Mouse (Mus musculus) neural tube, embryonic 14.5 days (tissue): ENCODE measurements around the gene Bcas2. TPM values are rescaled to one million over a fixed set of nuclear protein-coding genes. Genes with fewer than 3 reads are reported as not detected.
A peak's percentile ranks its signal among the peaks of the same experiment; 100 is the strongest.

Experiments used
- ATAC-seq: fragments of 200-750 bp; cut with Nextera tagmentation; 2 replicates; pipeline ENCODE4 v1.8.0; 2017; ENCODE audit warnings: low read depth, mild to moderate bottlenecking, moderate TSS enrichment, moderate library complexity
- H3K27ac ChIP-seq: fragments of 300-500 bp; sonication (generic); 2 replicates; pipeline ENCODE4 v1.5.1; 2014; ENCODE audit warnings: low read depth, mild to moderate bottlenecking, control low read depth, low read length, moderate library complexity, mixed read lengths
- H3K27me3 ChIP-seq: fragments of 300-500 bp; sonication (generic); 2 replicates; pipeline ENCODE4 v1.6.1; 2014; ENCODE audit warnings: low read length; ENCODE audit not compliant: control insufficient read depth, insufficient read depth
- H3K36me3 ChIP-seq: fragments of 300-500 bp; sonication (generic); 2 replicates; pipeline ENCODE4 v1.6.1; 2014; ENCODE audit warnings: low read length, mixed read lengths; ENCODE audit not compliant: control insufficient read depth, insufficient read depth
- H3K4me1 ChIP-seq: fragments of 300-500 bp; sonication (generic); 2 replicates; pipeline ENCODE4 v1.6.1; 2014; ENCODE audit warnings: low read length; ENCODE audit not compliant: control insufficient read depth, insufficient read depth
- H3K4me2 ChIP-seq: fragments of 300-500 bp; sonication (generic); 2 replicates; pipeline ENCODE4 v1.6.1; 2014; ENCODE audit warnings: mild to moderate bottlenecking, low read depth, low read length, control low read depth
- H3K4me3 ChIP-seq: fragments of 300-500 bp; sonication (generic); 2 replicates; pipeline ENCODE4 v1.5.1; 2014; ENCODE audit warnings: low read depth, low read length, control low read depth, mixed read lengths
- H3K9ac ChIP-seq: fragments of 300-500 bp; sonication (generic); replicated peaks from 2 replicates; pipeline ENCODE4 v1.6.1; 2014; ENCODE audit warnings: low read depth, mild to moderate bottlenecking, control low read depth, low read length, mixed read lengths
- H3K9me3 ChIP-seq: fragments of 300-500 bp; sonication (generic); 2 replicates; pipeline ENCODE4 v1.6.1; 2016; ENCODE audit warnings: low read length; ENCODE audit not compliant: control insufficient read depth
- WGBS: fragments of 180-500 bp; shearing (Covaris S2); extraction: QIAGEN DNeasy Blood & Tissue Kit; methylation state at CpG from one replicate; pipeline ENCODE4 v1.1.7; 2014; 5-methylcytosine and 5-hydroxymethylcytosine counted together
- polyA plus RNA-seq: library from polyadenylated mRNA; unstranded; fragments of >200 nt; fragmentation: Nextera tagmentation; extraction: Ambion mirVana; gene quantifications from 2 replicates; pipeline ENCODE4 v1.2.1, GENCODE M21; 2014

Bcas2 gene
- polyA plus RNA-seq, 1 experiment from 2014 or later: 193 TPM

DNA sequence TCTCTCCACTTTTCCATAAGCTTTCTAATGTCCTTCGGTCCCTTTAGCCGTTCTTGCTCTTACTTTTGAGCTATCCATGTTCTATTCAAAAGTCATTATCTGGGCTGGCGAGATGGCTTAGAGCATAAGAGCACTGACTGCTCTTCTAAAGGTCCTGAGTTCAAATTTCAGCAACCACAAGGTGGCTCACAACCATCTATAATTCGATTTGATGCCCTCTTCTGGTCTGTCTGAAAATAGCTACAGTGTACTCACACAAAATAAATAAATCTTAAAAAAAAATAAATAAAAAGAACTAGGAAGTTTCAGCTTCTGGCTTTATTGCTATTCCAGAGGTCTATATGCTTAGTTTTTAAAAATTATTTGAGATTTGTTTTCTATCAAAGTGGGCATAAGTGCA lies 23.7 kb upstream of the Bcas2 start:
- Histone ChIP-seq H3K4me2 (no peak overlapping the region), H3K36me3 (no peaks in the 10 kb centered on the region), H3K4me1 (no peaks in the 10 kb centered on the region), H3K27ac (no peak overlapping the region), H3K9me3 (no peaks in the 10 kb centered on the region), H3K4me3 (no peak overlapping the region), H3K27me3 (no peaks in the 10 kb centered on the region), H3K9ac (no peak overlapping the region)
- WGBS: 91% methylated on average over 4 of the region's 4 CpGs
- no peak for ATAC-seq

DNA sequence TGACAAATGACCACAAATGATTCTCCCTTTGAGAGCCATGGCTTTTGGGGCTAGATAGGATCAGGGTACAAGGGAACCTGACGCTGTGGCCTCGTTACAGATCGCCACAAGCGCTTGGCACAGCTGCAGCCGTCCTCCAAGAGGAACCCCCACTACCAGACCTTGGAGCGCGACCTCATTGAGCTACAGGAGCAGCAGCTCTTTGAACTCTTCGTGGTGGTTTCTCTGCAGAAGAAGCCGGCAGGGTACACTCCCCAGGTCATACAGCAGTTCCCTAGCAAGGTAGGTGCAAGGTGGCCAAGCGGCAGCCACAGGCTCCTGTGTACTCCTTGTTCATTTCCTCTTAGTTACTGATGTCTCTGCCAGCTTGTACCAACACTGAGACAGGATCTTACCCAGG lies 22.5 kb upstream of the Bcas2 start:
- Histone ChIP-seq H3K9ac (no peak overlapping the region), H3K36me3 (no peaks in the 10 kb centered on the region), H3K4me3 (no peak overlapping the region), H3K4me2 (no peak overlapping the region), H3K27ac (no peak overlapping the region), H3K27me3 (no peaks in the 10 kb centered on the region), H3K4me1 (no peaks in the 10 kb centered on the region), H3K9me3 (no peaks in the 10 kb centered on the region)
- no peak for ATAC-seq
- 86% methylated on average over 10 of the region's 10 CpGs for WGBS

DNA sequence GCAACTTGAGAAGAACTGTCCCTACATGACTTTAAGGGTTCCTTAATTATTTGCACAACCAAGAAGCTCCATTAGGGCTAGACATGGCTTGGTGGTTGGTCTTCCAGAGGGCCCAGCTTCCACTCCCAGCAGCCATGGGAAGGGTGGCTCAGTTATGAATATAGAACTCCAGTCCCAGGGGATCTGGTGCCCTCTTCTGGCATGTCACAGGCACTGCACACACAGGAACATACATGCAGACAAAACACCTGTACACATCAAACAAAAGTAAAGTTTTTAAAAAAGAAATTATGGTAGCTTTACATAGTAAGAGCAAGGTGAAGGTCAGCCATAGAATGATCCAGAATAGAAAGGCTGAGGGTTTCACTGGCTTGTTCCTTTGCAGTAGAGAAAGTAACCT lies 17.7 kb upstream of the Bcas2 start:
- H3K4me3 ChIP-seq: no peak overlapping the region
- H3K36me3 ChIP-seq: no peaks in the 10 kb centered on the region
- H3K27me3 ChIP-seq: no peaks in the 10 kb centered on the region
- no peak for ATAC-seq
- H3K9ac ChIP-seq: no peak overlapping the region
- no peak overlapping the region for H3K27ac ChIP-seq
- H3K4me1 ChIP-seq: no peaks in the 10 kb centered on the region
- no peaks in the 10 kb centered on the region for H3K9me3 ChIP-seq
- no peak overlapping the region for H3K4me2 ChIP-seq

DNA sequence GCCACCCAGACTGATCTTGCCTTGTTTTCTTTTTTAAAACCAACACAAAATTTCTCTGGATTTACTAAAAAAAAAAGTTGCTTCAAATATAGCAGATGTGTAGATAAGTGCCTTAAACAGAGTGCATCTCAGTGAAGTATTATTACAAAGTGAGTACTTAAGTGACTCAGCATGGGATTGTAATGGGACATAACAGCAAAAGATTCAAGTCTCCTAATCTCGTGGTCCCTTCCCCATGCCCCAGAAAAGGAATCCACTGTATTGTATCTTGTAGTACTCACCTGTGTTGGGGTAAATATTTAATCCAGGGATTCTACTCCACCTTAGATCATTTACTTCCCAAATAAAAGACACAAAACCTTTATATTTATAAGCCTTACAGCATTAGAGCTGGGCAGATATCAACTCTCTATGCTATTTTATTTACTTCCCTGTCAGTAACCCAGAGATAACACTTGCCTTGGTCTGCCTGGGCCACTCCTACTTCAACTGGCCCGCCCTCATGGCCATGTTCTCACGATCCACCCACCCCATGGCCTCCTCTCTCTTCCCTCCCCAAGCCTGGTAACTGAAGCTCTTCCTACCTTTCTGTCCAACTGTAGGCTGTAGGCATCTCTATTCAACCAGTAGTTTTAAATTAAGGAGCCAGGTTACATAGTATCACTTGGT lies 12.1 kb upstream of the Bcas2 start:
- H3K4me2 ChIP-seq: no peak overlapping the region
- no peaks in the 10 kb centered on the region for H3K27me3 ChIP-seq
- H3K9me3 ChIP-seq: no peaks in the 10 kb centered on the region
- no peak overlapping the region for H3K9ac ChIP-seq
- no peak overlapping the region for H3K27ac ChIP-seq
- no peak for ATAC-seq
- H3K36me3 ChIP-seq: no peaks in the 10 kb centered on the region
- H3K4me3 ChIP-seq: no peak overlapping the region
- H3K4me1 ChIP-seq: no peaks in the 10 kb centered on the region
- WGBS: 77% methylated on average over 3 of the region's 3 CpGs

DNA sequence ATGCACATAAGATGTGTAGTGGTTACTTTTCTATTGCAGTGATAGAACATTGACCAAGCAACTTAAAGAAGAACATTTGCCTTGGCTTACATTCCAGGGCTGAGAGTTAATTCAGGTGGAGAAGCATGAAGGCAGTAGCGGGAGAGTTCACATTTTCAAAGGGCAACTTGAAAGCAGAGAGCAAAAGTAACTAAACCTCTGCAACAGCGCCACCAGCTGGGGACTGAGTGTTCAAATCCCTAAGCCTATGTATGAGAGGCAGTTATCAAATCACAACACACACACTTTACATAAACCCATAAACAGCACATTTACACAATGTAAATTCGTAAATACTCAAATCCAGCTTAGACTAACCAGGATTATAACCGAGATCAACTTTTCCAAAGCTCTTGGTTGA lies 1.7 kb upstream of the Bcas2 start:
- ATAC-seq: no peak
- Histone ChIP-seq H3K9ac (no peak overlapping the region), H3K4me3 (no peak overlapping the region), H3K4me1 (peaks cover 7% of the 10 kb centered on the region), H3K9me3 (no peaks in the 10 kb centered on the region), H3K27ac (no peak overlapping the region), H3K36me3 (peaks cover 7% of the 10 kb centered on the region; the same call in 1 of the 2 replicates), H3K27me3 (no peaks in the 10 kb centered on the region), H3K4me2 (no peak overlapping the region)
- WGBS: 8% methylated on average over 4 of the region's 4 CpGs

DNA sequence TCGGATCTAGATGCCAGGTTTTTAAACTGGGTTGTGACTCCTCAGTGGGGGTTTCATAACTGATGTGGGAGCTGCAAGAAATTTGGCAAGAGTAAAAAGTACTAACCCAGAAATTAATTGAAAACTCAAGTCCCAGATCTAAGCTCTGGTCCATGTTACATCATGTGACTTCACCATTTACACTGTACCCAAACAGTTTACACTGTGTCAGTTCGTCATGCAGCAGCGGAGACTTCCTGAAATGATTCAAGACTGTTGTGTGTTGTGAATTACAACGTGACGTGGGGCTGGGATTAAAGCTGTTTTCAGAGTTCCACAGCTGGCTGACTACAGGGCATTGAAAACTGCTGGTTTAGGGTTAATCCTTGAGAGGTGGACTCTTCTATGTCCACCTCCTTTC lies 1.2 kb downstream of the Bcas2 start:
- ATAC-seq: no peak
- H3K9ac ChIP-seq: peak overlapping the region; percentile 86
- H3K4me2 ChIP-seq: peak overlapping the region; percentile 88
- H3K9me3 ChIP-seq: no peaks in the 10 kb centered on the region
- H3K4me3 ChIP-seq: peak overlapping the region; percentile 86
- H3K4me1 ChIP-seq: peaks cover 7% of the 10 kb centered on the region
- no peaks in the 10 kb centered on the region for H3K27me3 ChIP-seq
- 63% methylated on average over 5 of the region's 5 CpGs for WGBS
- no peak overlapping the region for H3K27ac ChIP-seq
- H3K36me3 ChIP-seq: peaks cover 28% of the 10 kb centered on the region

DNA sequence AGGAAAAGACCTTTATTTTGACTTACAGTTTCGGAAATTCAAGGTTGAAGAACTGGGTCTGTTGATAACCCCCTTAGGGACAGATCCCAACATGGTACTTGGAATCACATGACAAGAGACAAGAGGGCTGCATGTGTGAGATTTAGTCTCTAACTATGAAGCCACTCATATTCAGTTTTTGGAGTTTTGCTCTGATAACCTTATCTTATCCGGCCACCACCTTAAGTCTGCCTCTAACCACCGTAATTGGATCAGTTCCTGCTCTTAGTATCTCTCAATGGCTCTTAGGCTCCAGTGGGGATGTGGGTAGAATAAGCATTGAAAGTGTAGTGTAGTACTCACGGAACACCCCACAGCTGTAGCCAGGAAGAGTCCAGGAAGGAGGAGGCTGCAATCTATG lies 5.3 kb downstream of the Bcas2 start:
- Histone ChIP-seq H3K4me3 (no peak overlapping the region), H3K27ac (no peak overlapping the region), H3K9ac (no peak overlapping the region), H3K27me3 (no peaks in the 10 kb centered on the region), H3K36me3 (peaks cover 37% of the 10 kb centered on the region), H3K4me1 (peaks cover 7% of the 10 kb centered on the region), H3K4me2 (no peak overlapping the region), H3K9me3 (no peaks in the 10 kb centered on the region)
- no peak for ATAC-seq
- WGBS: 94% methylated on average over 4 of the region's 4 CpGs

DNA sequence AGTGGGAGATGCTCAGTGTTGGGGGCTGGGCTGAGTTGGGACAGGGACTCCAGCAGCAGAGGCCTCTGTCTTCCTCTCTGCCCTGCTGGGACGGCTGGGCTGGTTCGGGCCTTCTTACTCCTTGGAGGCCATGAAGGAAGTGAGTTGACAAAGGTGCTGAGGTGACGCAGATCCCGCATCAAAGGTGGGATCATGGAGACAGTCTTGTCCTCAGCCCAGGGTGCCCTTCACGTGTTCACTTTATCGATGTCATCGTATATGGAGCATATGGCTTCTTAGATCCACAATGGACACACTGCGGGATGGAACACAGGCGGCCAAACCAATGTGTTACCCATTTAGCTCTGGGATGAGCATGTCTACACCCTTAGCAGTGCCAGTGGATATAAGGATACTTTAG lies 8.1 kb downstream of the Bcas2 start:
- 93% methylated on average over 9 of the region's 9 CpGs for WGBS
- Histone ChIP-seq H3K4me1 (no peaks in the 10 kb centered on the region), H3K9me3 (no peaks in the 10 kb centered on the region), H3K27ac (no peak overlapping the region), H3K27me3 (no peaks in the 10 kb centered on the region), H3K4me2 (no peak overlapping the region), H3K36me3 (peaks cover 32% of the 10 kb centered on the region), H3K4me3 (no peak overlapping the region), H3K9ac (no peak overlapping the region)
- no peak for ATAC-seq

DNA sequence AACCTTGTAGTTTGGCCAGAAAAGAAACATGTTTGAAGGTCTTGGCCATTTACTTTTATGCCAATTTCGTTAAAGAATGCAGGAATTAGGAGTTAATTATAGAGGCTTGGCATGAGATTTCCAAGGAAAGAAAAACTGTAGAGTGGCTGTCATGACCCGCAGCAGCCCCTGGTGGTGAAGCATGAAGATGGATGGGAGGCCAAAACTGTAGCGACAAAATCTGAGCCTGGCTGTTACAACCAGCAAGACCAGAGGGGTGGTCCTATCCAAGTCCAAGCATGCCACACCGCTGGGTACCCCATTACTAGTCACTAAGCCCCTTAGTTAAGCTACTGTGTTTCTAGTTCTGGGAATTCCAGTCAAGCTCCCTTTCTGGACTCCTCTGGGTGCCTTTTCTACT lies 9.7 kb downstream of the Bcas2 start:
- Histone ChIP-seq H3K9me3 (no peaks in the 10 kb centered on the region), H3K27me3 (no peaks in the 10 kb centered on the region), H3K4me1 (no peaks in the 10 kb centered on the region), H3K27ac (no peak overlapping the region), H3K9ac (no peak overlapping the region), H3K36me3 (peaks cover 19% of the 10 kb centered on the region), H3K4me3 (no peak overlapping the region), H3K4me2 (no peak overlapping the region)
- 56% methylated on average over 4 of the region's 4 CpGs for WGBS
- ATAC-seq: no peak
